Mouse (Mus musculus): ENCODE measurements at regions not wholly inside any gene's neighbourhood (a gene's known extent, or its start where the extent isn't known, plus 50 kb on each side); places are given as distances from the start of the nearest gene placed in this dataset.

- TF ChIP-seq POLR2A (IDR thresholded peaks at IDR 0.05; ENCODE audit: low read depth, low read length) (no peak), CTCF (IDR thresholded peaks at IDR 0.05; ENCODE audit: extremely low read depth, insufficient read depth, insufficient read length, insufficient replicate concordance) (no peak)
These were observed 308.8 kb downstream of the Fam49a start for GRCm38 (mm10) chr12:12570563-12571251.

Data from spleen, adult 2 months (tissue).